Mouse (Mus musculus): ENCODE results near the gene Cbfa2t2.

Gene Cbfa2t2

DNA sequence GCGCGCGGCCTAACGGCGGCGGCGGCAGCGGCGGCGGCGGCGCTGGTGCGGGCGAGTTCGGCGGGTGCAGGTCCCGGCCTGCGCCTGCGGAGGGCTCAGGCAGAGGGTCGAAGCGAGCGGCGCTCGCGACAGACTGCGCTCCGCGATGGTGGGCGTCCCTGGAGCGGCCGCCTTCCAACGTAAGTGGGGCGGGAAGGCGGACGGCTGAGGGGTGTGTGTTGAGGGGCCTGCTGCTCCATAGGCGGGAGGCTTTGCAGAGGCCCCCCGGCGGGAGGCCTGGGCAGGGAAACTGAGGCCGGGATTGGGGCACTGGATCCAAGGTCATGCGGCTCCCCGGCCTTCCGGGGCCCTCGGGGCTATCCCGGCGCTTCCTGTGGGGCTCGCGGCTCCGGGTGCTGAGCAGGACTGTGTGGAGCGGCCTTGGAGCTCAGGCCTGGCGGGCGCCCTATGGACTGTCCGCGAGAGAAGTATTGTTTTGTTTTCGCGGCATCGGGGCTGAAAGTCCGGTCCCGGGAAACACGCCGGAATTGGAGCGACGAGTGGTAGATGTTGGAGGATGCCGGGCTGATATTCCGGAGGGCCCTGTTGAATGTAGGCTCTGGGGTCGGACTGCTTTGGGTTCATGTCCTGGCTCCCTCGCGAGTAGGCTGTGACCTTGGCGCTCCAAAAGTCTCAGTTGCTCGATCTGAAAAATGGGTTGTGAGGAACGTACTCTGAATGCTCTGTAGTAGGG lies at the start of gene Cbfa2t2:
TSS of gene Cbfa2t2 (plus strand) at position 24 of the 733 bp plus-strand sequence.
- DNase-seq (ENCODE audit: low spot score in 2 of 2) = no peak

- DNase-seq (ENCODE audit: low spot score in 2 of 2) = peak; percentile 76 to 79
Measured at GRCm38 (mm10) chr2:154390180-154390964, 45.9 kb upstream of the Cbfa2t2 start.

GRCm38 (mm10) chr2:154394602-154395001 lies 41.7 kb upstream of the Cbfa2t2 start:
- no peak for DNase-seq (ENCODE audit: low spot score in 2 of 2)

GRCm38 (mm10) chr2:154396529-154396928 lies 39.8 kb upstream of the Cbfa2t2 start:
- DNase-seq (ENCODE audit: low spot score in 2 of 2) = no peak

DNA sequence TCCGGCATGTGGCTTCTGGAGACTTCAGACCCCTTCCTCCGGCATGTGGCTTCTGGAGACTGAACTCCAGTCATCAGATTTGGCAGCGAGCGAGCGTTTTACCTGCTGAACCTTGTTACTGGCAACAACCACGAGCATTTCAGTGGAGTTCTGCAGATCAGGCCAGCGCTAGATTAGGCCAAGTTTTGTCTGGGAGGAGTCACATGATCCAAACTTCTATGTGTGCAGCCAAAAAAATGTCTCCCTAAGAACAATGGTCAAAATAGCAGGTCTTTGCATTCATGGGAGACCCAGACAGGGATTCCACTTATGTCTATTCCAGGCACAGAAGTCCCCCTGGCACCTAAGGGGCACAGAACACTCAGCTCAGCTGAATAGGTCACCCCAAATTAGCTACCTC lies 38.0 kb upstream of the Cbfa2t2 start:
- no peak for DNase-seq (ENCODE audit: low spot score in 2 of 2)

DNA sequence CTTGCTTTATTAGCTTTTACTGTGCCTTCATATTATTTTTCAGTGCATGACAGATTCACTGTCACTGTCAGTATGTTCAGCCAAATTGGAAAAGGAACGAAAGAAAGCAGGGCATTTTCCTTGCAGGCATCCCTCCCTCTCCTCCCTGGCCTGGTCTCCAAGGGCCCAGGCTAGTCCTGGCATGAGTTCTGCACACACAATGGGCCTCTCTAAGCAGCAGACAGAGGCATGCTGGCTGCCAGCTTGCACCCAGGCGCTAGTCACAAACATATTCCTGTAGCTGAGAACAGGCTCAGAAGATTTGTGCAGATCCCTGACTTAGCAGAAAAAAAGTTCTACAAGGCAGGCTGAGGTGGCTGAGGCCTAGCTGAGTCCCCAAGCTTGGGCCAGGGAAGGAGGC lies 37.0 kb upstream of the Cbfa2t2 start:
- peak; percentile 76 to 85 for DNase-seq (ENCODE audit: low spot score in 2 of 2)

GRCm38 (mm10) chr2:154401976-154402375 lies 34.3 kb upstream of the Cbfa2t2 start:
- no peak for DNase-seq (ENCODE audit: low spot score in 2 of 2)

- peak; percentile 46 to 53 for DNase-seq (ENCODE audit: low spot score in 2 of 2)
Measured at GRCm38 (mm10) chr2:154402811-154403210, 33.5 kb upstream of the Cbfa2t2 start.

DNA sequence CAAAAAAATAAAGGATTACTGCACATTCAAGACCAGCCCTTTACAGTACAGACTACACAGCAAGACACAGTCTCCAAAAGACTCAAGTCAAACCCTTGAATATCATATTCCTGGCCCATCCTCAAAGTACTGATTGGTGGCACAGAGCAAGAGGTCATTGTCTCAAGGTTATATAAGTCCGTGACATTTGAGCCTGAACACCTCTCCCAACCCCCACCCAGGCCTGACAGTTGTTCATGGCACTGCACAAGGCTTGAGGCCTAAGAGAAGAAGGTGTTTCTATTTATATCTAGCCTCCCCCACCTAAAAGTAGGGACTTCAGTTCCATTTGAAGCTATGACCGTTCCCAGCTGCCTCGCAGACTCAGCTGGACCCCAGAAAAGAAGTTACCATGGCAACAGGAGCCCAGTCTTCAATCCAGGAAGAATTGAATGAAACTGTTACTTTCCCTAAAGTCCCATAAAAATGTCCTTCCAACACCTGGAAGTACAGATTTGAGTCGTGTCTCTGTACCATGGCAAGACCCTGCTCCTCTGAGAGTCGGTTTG lies 30.8 kb upstream of the Cbfa2t2 start:
- DNase-seq (ENCODE audit: low spot score in 2 of 2) = peak; percentile 25 to 51

- peak; percentile 32 to 57 for DNase-seq (ENCODE audit: low spot score in 2 of 2)
Measured at GRCm38 (mm10) chr2:154407063-154407642, 29.1 kb upstream of the Cbfa2t2 start.

DNA sequence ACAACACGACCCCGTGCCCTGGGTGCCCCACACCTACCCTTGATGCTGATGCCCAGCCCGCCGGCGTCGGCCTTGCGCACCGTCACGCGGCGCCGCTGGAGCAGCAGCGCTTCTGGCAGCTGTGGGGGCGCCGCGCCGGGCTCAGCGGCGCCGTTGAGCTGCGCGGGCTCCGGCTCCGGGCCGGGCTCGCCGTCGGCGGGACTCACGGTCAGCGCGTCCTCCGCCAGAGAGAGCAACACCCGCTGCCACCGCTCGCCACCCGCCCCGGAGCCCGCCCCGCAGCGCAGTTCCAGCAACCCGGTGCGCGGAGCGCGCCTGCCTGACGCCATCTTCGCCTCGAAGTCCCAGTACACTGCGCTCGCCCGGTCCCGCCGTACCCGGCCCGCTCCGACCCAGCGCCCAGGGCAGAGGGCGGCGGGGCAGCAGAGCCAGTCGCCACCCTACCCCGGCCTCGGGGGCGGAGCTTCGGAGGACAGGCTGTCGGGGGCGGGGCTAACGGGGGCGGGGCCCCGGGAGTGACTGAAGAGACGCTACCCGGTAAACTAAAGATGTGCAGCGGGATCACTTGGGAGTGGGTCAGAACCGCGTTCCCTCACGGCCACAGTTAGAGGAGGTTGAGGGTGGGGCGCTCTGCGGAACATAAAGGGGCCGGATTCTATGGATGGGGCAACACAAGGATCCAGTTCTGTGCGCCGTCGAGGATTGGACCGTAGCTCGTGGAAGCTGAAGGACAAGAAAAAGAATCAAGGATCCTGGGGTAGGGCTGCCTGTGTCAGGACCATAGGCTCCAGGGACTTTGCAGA lies 28.4 kb upstream of the Cbfa2t2 start, which contains the start of gene Snta1:
TSS of gene Snta1 (minus strand) at position 457 of the 803 bp plus-strand sequence.
- DNase-seq (ENCODE audit: low spot score in 2 of 2) = peak; percentile 83 to 87

GRCm38 (mm10) chr2:154410355-154410754 lies 25.9 kb upstream of the Cbfa2t2 start:
- peak; percentile 80 to 85 for DNase-seq (ENCODE audit: low spot score in 2 of 2)

GRCm38 (mm10) chr2:154412018-154412666 lies 24.1 kb upstream of the Cbfa2t2 start:
- DNase-seq (ENCODE audit: low spot score in 2 of 2) = peak; percentile 67 to 71

DNA sequence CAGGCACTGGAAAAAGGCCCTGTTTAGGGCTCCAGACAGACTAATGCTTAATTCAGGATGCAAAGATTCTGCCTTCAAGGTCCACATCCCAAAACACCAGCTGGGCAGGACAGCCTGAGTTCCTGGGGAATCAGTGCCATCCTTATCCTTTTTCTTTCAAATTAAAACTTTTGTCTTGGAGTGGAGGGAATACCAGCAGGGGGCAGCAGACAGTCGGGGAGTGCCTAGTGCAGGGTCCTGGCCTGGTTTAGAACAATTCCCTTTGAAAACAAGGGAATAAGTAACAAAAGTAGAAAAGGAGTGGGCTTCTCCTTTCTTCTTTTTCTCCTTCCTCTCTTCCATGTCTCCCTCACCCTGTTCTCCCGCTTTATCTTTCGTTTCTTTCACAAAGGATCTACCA lies 19.2 kb upstream of the Cbfa2t2 start:
- peak; percentile 59 to 89 for DNase-seq (ENCODE audit: low spot score in 2 of 2)

DNA sequence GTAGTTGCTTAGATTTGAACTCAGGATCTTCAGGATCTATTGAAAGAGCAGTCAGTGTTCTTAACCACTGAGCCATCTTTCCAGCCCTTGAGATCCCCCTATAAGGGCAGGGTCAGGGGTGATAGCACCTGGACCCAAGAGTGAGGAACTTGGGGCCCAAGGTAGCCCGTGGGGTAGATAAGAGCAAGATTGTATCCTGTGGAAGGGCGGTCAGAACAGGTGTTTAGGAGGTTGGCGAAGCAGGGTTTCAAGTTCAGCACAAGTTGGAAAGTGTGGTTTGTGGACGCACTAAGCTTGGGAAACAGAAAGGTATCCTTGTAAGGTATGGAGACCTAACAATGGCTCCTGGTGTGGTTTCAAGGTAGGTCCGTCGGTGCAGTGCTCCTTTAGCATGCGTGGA lies 18.3 kb upstream of the Cbfa2t2 start:
- DNase-seq (ENCODE audit: low spot score in 2 of 2) = no peak

GRCm38 (mm10) chr2:154419631-154420515 lies 16.4 kb upstream of the Cbfa2t2 start:
- DNase-seq (ENCODE audit: low spot score in 2 of 2) = peak in 1 of 2 experiments; percentile 46

- DNase-seq (ENCODE audit: low spot score in 2 of 2) = peak; percentile 51 to 56
Measured at GRCm38 (mm10) chr2:154420942-154421731, 15.1 kb upstream of the Cbfa2t2 start.

GRCm38 (mm10) chr2:154422181-154422580 lies 14.1 kb upstream of the Cbfa2t2 start:
- no peak for DNase-seq (ENCODE audit: low spot score in 2 of 2)

- DNase-seq (ENCODE audit: low spot score in 2 of 2) = no peak
Measured at GRCm38 (mm10) chr2:154423548-154423947, 12.7 kb upstream of the Cbfa2t2 start.
